Mouse (Mus musculus): ENCODE measurements around the gene Nfia.
A peak's percentile ranks its signal among the peaks of the same experiment; 100 is the strongest.

The Nfia gene

DNA sequence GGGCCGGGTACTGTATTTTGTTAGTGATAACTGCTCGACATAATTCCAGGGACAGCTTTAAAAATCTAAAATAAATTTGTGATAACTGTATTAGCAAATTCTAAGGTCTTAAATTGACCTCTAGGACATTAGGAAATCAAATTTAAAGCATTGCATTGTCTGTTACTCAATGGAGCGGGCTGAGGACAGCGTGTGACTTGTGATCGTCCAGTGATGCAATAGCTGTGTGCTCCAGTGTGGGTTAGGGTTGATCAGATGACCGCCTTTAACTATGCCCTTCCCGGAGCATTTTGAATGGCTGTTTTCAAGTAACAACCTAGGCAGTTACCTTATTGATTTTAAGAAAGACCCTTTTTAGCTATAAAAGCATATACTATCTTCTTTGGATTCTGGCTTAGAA, 42.0 kb downstream of the Nfia start:
- peak; percentile 46 for DNase-seq (ENCODE audit: low read depth, low spot score)

DNA sequence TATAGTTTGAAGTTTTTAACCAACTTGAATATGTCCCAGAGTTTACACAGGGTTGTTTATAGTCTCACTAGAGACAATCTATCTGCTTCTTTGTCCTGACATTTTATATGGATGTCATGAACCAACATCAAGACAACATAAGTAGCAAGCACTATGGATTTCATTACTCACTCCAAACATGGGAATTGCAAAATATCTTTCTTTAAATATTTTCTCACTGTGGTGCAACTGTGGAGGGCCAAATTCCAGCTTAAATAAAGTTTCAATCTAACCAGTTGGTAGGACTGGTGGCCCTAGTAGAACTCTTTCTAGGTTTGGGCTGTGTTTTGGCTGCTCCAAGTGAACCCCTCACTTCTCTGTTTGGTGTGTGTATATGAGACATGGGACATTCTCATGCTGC, 43.5 kb downstream of the Nfia start:
- no peak for DNase-seq (ENCODE audit: low read depth, low spot score)

- DNase-seq (ENCODE audit: low read depth, low spot score), result no peak
These were observed 44.2 kb downstream of the Nfia start for GRCm38 (mm10) chr4:97816753-97817152.

GRCm38 (mm10) chr4:97817741-97818140, 45.2 kb downstream of the Nfia start:
- DNase-seq (ENCODE audit: low read depth, low spot score), result no peak

- DNase-seq (ENCODE audit: low read depth, low spot score), result no peak
These were observed 46.0 kb downstream of the Nfia start for GRCm38 (mm10) chr4:97818498-97818897.

DNA sequence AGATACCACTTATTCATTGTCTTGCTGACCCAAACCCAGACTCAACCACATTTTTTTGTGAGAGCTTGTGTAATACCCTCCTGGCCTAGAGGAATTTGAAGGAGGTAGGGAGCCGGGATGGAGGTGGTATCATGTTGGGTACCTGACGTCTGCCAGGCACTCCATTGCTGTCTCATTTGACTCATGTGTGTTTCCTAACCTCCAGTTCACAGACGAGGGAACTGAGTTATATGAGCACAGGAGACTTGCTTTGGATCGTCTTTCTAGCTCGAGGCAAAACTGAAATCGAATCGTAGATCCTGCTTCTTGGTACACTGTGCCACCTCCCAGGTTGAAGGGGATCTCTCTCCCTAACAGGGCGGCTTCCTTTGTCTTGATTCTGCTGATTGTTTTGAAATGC, 46.6 kb downstream of the Nfia start:
- DNase-seq (ENCODE audit: low read depth, low spot score), result no peak

- no peak for DNase-seq (ENCODE audit: low read depth, low spot score)
These were observed 48.1 kb downstream of the Nfia start for GRCm38 (mm10) chr4:97820474-97821259.

DNA sequence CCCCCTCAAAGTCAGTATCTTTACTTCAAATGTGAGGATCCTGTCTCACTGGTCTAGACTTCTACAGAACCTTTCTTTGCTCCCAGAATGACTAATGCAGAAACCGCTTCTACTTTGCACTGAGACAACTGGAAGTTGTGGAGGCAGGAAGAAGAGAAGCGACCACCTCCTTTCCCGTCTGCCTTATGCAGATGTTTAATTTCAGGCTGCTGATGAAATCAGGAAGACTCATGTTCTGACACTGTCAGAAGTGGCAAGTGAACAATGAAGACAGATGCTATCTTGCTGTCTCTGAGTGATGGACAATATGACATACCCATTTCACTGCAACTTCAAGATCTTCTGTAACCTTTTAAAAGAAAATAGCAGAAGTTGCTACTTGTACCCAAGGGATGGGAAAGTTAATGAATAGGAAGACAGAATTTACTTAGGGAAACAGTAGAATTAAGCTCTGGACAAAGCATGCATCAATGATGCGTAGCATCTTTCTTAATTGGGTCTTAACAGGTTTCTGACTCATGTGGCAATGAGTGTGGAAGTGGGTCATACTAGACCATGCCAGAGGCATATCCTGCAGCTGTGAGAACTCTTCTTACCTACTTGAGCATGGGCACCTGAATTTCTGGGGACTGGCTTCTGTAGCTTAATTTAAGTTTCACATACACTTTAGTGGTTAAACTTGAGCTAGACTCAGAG, 49.2 kb downstream of the Nfia start:
- DNase-seq (ENCODE audit: low read depth, low spot score), result no peak

DNA sequence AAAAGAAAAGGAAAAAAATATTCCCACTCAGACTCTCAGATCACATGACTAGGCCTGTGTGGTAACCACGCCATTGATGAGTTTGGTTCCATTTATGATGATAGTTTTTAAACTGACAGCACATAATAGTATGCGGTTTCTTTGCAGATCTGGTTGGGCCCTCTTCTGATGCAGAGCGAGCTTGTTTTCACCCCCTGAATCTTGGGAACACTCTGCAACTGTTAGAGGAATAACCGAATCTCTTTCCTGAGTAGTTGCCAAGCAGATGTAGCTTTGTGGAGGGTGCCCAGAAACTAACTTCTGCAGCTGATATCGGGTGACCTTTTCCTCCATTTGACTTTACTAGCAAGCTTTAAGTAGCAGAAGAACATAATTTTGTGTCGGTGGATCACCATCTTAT, 51.0 kb downstream of the Nfia start:
- peak; percentile 40 for DNase-seq (ENCODE audit: low read depth, low spot score)

GRCm38 (mm10) chr4:97824451-97824850, 51.9 kb downstream of the Nfia start:
- DNase-seq (ENCODE audit: low read depth, low spot score), result no peak

DNA sequence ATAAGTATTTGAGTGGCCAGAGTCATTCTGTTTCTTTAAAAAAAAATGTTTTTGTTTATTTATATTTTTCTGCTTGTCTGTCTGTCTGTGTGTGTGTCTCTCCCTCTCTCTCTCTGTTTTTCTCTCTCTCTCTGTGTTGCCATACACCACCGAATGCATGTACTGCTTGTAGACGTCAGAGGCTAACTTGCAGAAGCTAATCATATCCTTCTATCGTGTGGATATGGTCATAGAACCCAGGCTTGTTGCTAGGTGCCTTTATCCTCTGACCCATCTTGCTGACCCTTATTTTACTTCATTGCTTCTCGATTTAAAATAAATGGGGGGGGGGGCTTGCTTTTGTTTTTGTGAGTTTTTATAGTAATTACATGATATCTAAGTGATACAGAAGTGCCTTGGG, 52.9 kb downstream of the Nfia start:
- no peak for DNase-seq (ENCODE audit: low read depth, low spot score)

GRCm38 (mm10) chr4:97825841-97826240, 53.3 kb downstream of the Nfia start:
- no peak for DNase-seq (ENCODE audit: low read depth, low spot score)

GRCm38 (mm10) chr4:97827115-97827514, 54.6 kb downstream of the Nfia start:
- no peak for DNase-seq (ENCODE audit: low read depth, low spot score)

DNA sequence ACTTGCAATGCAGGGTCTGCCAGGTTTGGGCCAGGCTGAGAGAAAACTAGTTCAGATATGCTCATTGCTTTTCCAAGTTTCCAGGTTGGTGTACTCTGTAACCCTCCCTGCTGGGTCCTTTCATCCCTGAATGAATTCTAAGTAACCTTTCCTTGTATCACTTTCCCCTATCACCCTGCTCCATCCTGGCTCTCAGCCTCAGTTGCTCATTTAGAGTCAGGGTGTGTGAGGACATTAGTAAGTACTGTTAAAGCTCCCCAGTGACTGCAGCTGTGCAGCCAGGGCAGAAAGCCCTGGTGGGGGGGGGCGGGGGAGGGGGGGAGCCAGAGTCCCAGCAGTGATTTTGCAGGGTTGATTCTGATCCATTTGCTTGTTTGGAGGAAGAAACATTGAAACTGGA, 56.0 kb downstream of the Nfia start:
- peak; percentile 64 for DNase-seq (ENCODE audit: low read depth, low spot score)

GRCm38 (mm10) chr4:97829336-97830050, 57.0 kb downstream of the Nfia start:
- DNase-seq (ENCODE audit: low read depth, low spot score), result no peak

GRCm38 (mm10) chr4:97830051-97830853, 57.7 kb downstream of the Nfia start:
- DNase-seq (ENCODE audit: low read depth, low spot score), result no peak

- no peak for DNase-seq (ENCODE audit: low read depth, low spot score)
These were observed 58.5 kb downstream of the Nfia start for GRCm38 (mm10) chr4:97830935-97831608.

DNA sequence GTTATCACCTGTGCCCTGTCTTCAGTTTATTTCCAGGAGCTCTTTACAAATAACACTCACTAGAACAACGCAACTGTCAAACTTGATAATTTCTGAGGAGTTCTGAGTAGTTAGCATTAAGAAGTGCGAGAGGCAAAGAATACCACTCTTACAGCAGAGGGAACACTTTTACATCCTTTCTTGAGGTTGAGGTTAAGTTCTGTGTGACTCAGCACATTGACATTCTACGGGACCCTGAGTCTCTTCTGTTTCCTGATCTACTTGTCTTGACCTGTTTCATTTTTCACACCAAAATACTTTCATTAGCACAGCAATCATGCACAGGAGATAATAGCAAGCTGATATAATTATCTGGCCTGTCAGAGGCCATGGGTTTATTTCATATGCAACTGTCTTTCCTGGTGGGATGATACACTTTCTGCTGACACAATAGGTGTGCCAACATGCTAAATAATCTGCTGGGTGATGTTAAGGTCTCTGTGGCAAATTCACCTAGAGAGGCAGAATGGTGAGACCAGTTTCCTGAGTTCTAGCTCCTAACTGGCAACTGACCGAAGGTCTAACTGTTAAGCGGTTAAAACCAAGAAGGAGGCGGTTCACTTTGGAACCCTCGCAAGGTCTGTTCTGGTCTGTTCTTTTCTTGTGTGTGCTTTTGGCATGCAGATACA, 59.2 kb downstream of the Nfia start:
- no peak for DNase-seq (ENCODE audit: low read depth, low spot score)

DNA sequence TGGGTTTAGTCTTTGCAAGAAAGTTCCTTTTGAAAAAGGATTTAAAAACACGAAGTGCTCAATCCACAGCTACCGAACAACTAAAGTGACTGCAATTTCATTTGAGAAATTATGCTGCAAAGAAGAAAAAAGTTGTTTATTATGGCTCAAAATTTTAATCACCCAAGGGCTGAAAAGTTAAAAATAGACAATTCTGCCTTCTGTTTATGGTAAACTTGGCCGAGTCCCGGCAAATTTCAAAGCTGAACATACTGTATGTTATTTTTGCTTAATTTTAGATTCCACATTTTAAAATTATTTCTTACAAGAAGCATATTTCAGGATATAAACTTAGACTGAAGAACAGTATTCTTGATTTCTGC, 59.7 kb downstream of the Nfia start:
- DNase-seq (ENCODE audit: low read depth, low spot score), result no peak

GRCm38 (mm10) chr4:97836812-97837211, 64.3 kb downstream of the Nfia start:
- DNase-seq (ENCODE audit: low read depth, low spot score), result peak; percentile 36

- no peak for DNase-seq (ENCODE audit: low read depth, low spot score)
These were observed 65.2 kb downstream of the Nfia start for GRCm38 (mm10) chr4:97837724-97838123.

Data from skeletal muscle tissue, adult 2 months (tissue).